Mouse (Mus musculus) cortical plate, adult 2 months (tissue): Measurements from ENCODE around the gene Clip4.

ENCODE experiments used
- CTCF ChIP-seq: fragments of 200-500 bp; IDR thresholded peaks from 2 replicates; pipeline ENCODE4 v1.5.1; 2011; ENCODE audit warnings: mild to moderate bottlenecking, control low read depth, low read length; ENCODE audit not compliant: insufficient read depth; ENCODE audit errors: extremely low read depth
- POLR2A ChIP-seq: fragments of 200-500 bp; IDR thresholded peaks from 2 replicates; pipeline ENCODE4 v1.6.1; 2011; ENCODE audit warnings: mild to moderate bottlenecking, low read length, control low read depth; ENCODE audit not compliant: insufficient read depth; ENCODE audit errors: extremely low read depth

- TF ChIP-seq CTCF (no peak), POLR2A (no peak)
Measured at GRCm38 (mm10) chr17:71871981-71872380, 103.7 kb downstream of the Clip4 start.
